28 mouse cellular contexts compared by ENCODE assay signal in genomic region chr7:24512355-24512754, GRCm38 (mm10). TPM values are rescaled to one million over a fixed set of nuclear protein-coding genes. Genes with fewer than 3 reads are reported as not detected.
"Had no signal": no experiment of that assay in that cellular context is flagged by ENCODE, and none has a peak within 500 bp of the region (broad histone marks: within the 10 kb centered on the region; RNA-seq: fewer than 3 reads in every experiment).

Gene AC161166.1, minus strand, starts transcription at chr7:24512455.

- H3K9ac ChIP-seq: limb, embryonic 15.5 days; liver, embryonic 14.5 days; liver, postnatal 0 days; lung, embryonic 14.5 days; midbrain, embryonic 12.5 days; neural tube, embryonic 12.5 days; stomach, embryonic 15.5 days had no signal

- H3K4me3 ChIP-seq: layer of hippocampus, adult 2 months; limb, embryonic 15.5 days; midbrain, embryonic 12.5 days; neural tube, embryonic 12.5 days; stomach, embryonic 15.5 days had no signal

- H3K27me3 ChIP-seq: limb, embryonic 15.5 days; midbrain, embryonic 12.5 days; neural tube, embryonic 12.5 days; stomach, embryonic 15.5 days had no signal

- DNase-seq: kidney, adult 2 months; kidney, postnatal 25 days; layer of hippocampus, adult 9-11 months; liver, postnatal 0 days; lung, embryonic 14.5 days; retina, postnatal 1 day; right cerebral cortex, postnatal 25 days; spleen, adult 18-20 months; thymus, adult 2 months; thymus, postnatal 14 days; thymus, postnatal 4 days had no signal

- H3K4me2 ChIP-seq: limb, embryonic 15.5 days; liver, embryonic 11.5 days; lung, embryonic 14.5 days; midbrain, embryonic 12.5 days; neural tube, embryonic 12.5 days; stomach, embryonic 15.5 days had no signal

- ATAC-seq: liver, postnatal 0 days; lung, postnatal 0 days; midbrain, embryonic 16.5 days had no signal

- H3K9me3 ChIP-seq: limb, embryonic 15.5 days; midbrain, embryonic 12.5 days; neural tube, embryonic 12.5 days; stomach, embryonic 15.5 days had no signal

- H3K27ac ChIP-seq: kidney, postnatal 0 days; layer of hippocampus, adult 2 months; limb, embryonic 15.5 days; liver, embryonic 14.5 days; macrophage; midbrain, embryonic 12.5 days; neural tube, embryonic 12.5 days; stomach, embryonic 15.5 days had no signal

RNA-seq across cellular contexts. Expression of gene AC161166.1, which starts in this region (rescaled TPM):
- total RNA-seq: layer of hippocampus, adult 2 months; layer of hippocampus, postnatal 25 days; left cerebral cortex, adult 18-20 months; left cerebral cortex, postnatal 25 days; megakaryocyte, adult 5-6 weeks; neutrophil, adult 5-6 weeks had no signal
- polyA plus RNA-seq: kidney, adult 2 months; large intestine, adult 2 months; liver, embryonic 11.5 days; liver, embryonic 14.5 days; liver, postnatal 0 days; macrophage had no signal
